Mouse (Mus musculus) bone marrow, adult 2 months (tissue): ENCODE measurements around the gene Mpped2. TPM values are rescaled to one million over a fixed set of nuclear protein-coding genes. Genes with fewer than 3 reads are reported as not detected.

Source experiments
- H3K27ac ChIP-seq: fragments of 200-500 bp; 2 replicates; pipeline ENCODE4 v1.5.1; 2012; ENCODE audit warnings: low read depth, mild to moderate bottlenecking, control low read depth, inconsistent platforms, low read length; ENCODE audit not compliant: control insufficient read depth, poor library complexity, insufficient read depth
- H3K4me1 ChIP-seq: fragments of 200-500 bp; 2 replicates; pipeline ENCODE4 v1.6.1; 2011; ENCODE audit warnings: low read length; ENCODE audit not compliant: control insufficient read depth, insufficient read depth
- H3K4me3 ChIP-seq: fragments of 200-500 bp; replicated peaks from 2 replicates; pipeline ENCODE3; 2011; ENCODE audit warnings: mild to moderate bottlenecking, low read depth, low read length, control low read depth; ENCODE audit not compliant: control insufficient read depth
- CTCF ChIP-seq: fragments of 200-500 bp; IDR thresholded peaks from 2 replicates; pipeline ENCODE4 v1.5.1; 2011; ENCODE audit warnings: low read length, control low read depth; ENCODE audit not compliant: control insufficient read depth, insufficient read depth
- POLR2A ChIP-seq: fragments of 200-500 bp; IDR thresholded peaks from 2 replicates; pipeline ENCODE4 v1.6.1; 2011; ENCODE audit warnings: low read depth, mild to moderate bottlenecking, control low read depth, low read length, borderline replicate concordance; ENCODE audit not compliant: control insufficient read depth
- WGBS: fragments of 180-500 bp; shearing (Covaris S2); methylation state at CpG from one replicate; pipeline ENCODE4 v1.1.7; 2018; 5-methylcytosine and 5-hydroxymethylcytosine counted together
- polyA plus RNA-seq: library from polyadenylated mRNA; stranded (reverse); fragments of >200 nt; gene quantifications from 2 replicates; pipeline ENCODE4 v1.2.4, GENCODE M21; 2011; ENCODE audit warnings: low replicate concordance; ENCODE audit not compliant: missing spikeins, insufficient read depth, insufficient read length

The Mpped2 gene
- polyA plus RNA-seq, 1 experiment, result 0.52 TPM

DNA sequence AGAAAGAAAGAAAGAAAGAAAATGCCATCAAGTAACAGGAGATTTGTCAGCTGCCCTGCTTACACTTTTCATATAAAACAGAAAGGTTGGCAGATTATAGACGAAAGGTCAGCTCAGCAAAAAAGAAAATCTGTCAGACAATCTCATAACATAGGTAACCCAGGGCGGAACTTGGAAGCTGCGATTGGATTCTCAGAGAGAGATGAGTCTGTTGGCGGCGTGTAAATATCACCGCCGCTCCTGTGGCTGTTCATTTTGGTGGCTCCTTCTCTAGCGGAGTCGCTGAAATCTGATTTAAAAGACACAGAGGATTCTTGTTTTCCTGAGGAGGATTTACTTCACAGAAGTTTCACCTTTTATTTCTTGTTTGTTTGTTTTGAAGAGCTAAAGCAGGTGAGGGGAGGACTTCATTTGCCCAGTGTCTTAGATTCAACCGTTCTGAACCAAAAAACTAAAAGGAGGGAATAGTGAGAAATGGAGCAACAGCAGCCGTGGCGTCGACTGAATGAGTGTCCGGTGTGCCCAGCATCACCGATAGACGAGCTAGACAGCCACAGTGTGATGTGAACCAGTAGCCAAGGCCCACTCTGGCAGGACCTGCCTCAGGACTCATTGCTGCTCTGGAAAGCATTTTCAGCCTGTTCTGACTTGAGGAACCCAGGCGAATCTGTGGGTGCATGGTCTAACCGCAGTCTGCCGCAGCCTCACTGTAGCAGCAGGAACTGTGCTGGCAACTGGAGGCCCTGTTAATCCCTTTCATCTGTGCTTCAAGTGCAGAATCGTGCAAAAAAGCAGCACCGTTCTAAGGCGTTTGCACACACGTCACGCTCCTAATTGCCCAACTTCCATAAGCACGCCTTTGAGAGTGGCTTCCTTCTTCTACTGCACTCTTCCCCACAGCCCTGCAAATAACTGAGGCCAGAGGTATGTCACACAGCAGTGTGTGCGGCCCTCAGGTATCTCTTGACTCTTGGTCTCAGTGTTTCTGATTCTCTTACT lies 88.4 kb downstream of the Mpped2 start:
- whole genome bisulfite sequencing, result 87% methylated on average over 26 of the region's 26 CpGs
- Histone ChIP-seq H3K27ac (no peak overlapping the region), H3K4me3 (no peak overlapping the region), H3K4me1 (no peaks in the 10 kb centered on the region)
- no peak for TF ChIP-seq POLR2A
- TF ChIP-seq CTCF, result no peak

DNA sequence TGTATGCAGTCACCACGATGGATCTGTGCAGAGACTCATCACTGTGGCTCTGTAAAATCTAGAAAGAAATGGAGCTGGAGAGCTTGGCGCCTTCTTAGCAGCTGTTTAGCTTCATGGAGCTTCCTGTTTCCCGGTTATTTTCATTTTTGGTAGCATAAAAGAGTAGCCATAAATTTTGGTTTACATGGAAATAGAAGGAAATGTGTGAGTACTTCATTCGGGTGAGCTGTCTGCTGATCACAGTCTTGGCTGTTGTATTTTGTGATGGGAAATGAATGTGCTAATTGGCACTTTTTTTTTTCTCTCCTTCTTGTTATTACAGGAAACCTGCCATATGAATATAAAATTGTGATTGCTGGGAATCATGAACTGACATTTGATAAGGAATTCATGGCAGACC lies 90.2 kb downstream of the Mpped2 start:
- 68% methylated on average over 4 of the region's 4 CpGs for whole genome bisulfite sequencing
- H3K27ac ChIP-seq, result no peak overlapping the region
- TF ChIP-seq POLR2A (no peak), CTCF (no peak)
- H3K4me1 ChIP-seq, result no peaks in the 10 kb centered on the region
- no peak overlapping the region for H3K4me3 ChIP-seq

DNA sequence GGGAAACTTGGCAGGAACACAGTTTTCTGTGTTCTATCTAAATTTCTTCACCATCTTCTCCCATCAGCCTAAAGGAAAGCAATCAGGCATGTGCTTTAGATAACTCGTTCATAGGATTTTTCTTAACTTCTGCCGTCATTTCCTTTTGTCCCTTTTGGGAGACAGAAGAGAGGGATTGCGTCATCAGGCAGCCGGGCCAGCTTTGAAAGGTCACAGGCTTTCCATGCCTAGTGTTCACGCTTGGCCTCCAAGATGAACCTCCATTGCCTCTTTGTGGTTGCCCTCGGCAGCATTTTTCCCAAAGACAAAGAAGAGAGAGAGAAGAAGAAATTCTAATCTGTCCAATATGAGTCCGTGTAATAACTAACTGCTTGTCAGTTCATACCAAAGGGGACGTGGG lies 95.0 kb downstream of the Mpped2 start:
- WGBS, result 77% methylated on average over 8 of the region's 8 CpGs
- Histone ChIP-seq H3K27ac (no peak overlapping the region), H3K4me1 (no peaks in the 10 kb centered on the region), H3K4me3 (no peak overlapping the region)
- TF ChIP-seq CTCF, result no peak
- TF ChIP-seq POLR2A, result no peak

GRCm38 (mm10) chr2:106788573-106788972 lies 95.5 kb downstream of the Mpped2 start:
- WGBS, result 84% methylated on average over 4 of the region's 4 CpGs
- TF ChIP-seq CTCF (no peak), POLR2A (no peak)

DNA sequence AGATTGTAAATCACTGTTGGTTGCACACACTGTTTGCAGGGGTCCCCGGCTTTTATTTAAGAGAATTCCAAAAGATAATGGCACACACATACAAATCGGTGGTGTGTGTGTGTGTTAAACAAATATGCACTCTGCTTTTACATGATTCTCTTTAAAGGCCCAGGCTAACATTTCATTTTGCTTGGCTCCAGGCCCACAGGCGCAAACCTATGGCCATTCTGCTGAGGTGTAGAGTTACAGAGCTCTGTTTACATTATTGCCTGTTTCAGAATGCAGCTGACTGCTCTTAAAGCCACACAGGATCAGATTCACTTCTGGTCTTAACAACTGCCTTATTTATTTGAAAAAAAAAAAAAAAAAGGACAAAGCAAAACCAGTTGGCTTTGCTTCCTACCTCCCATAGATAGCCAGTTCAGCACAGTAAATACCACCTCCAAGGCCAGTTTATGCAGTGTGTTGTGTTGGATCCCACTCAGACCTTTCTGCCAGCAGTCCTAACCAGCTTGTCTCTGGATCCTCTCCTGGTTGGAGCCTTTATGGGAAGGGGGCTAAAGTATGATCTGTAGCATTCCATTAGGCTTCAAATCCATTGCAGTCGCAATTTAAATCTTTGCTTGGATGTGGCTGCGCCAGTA lies 96.7 kb downstream of the Mpped2 start:
- 92% methylated on average over 5 of the region's 5 CpGs for WGBS
- Histone ChIP-seq H3K4me1 (no peaks in the 10 kb centered on the region), H3K4me3 (no peak overlapping the region), H3K27ac (no peak overlapping the region)
- TF ChIP-seq POLR2A (no peak), CTCF (no peak)

More at GRCm38 (mm10) chr2:106788573-106788972, 95.5 kb downstream of the Mpped2 start:
- no peak overlapping the region for H3K4me3 ChIP-seq
- no peak overlapping the region for H3K27ac ChIP-seq
- no peaks in the 10 kb centered on the region for H3K4me1 ChIP-seq

DNA sequence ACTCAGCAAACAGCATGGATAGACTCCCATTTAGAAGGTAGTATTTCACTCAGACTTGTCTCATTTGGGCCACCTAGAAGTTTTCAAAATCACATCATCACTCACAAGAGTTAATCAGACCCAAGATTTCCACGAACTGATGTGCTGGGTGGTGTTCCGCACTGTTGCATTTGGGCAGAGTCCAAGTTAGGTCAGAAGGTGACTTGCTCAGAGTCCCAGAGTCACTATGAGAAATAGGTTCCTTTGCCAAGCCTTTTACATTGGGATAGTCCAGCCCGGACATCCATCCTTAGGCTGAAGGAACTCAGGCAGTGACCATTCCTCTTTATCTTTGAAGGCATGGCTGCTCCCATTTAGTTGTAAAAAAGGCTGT lies 97.2 kb downstream of the Mpped2 start:
- no peak for TF ChIP-seq CTCF
- 78% methylated on average over 3 of the region's 3 CpGs for WGBS
- Histone ChIP-seq H3K4me1 (no peaks in the 10 kb centered on the region), H3K27ac (no peak overlapping the region), H3K4me3 (no peak overlapping the region)

DNA sequence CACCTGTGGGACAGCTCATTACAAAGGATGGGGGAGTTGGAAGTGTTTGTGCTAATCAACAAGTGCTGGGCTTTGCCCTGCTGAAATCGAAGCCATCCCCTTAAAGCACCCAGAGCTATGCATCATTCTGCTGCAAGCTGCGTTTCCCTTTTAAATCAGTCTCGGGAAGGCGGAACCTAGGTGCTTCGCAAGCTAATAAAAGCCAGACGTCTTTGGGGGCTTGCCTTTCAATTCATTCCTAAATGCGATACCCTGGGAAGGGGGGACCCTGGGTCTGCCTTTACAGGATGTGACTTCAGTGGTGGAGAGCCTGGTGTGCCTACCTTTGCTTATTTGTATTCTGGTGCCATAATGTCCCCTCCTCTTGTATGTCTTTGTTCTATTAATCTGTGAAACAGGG lies 103.2 kb downstream of the Mpped2 start:
- no peak for TF ChIP-seq CTCF
- no peak for TF ChIP-seq POLR2A
- WGBS, result 80% methylated on average over 7 of the region's 7 CpGs
- Histone ChIP-seq H3K4me1 (no peaks in the 10 kb centered on the region), H3K27ac (no peak overlapping the region), H3K4me3 (no peak overlapping the region)

DNA sequence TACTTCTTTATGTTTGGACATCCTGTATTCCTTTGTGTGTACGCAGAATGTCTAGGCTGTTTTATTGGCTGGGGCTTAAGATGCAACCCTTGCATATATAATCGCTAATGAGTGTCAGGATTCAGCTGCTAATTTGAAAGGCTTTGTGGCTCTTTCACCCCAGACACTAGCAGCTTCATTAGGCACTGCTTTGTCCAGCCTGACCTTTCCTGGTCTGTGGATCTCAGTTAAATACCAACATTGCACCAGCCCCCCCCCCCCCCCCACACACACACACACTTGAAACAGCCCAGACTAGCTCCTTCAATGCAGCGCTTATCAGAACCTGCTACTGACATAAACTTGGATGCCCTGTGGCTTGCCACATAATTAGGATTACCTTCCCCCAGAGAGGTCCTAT lies 104.8 kb downstream of the Mpped2 start:
- TF ChIP-seq CTCF, result no peak
- no peak for TF ChIP-seq POLR2A
- Histone ChIP-seq H3K4me3 (no peak overlapping the region), H3K4me1 (no peaks in the 10 kb centered on the region), H3K27ac (no peak overlapping the region)
- 83% methylated on average over 3 of the region's 3 CpGs for WGBS

DNA sequence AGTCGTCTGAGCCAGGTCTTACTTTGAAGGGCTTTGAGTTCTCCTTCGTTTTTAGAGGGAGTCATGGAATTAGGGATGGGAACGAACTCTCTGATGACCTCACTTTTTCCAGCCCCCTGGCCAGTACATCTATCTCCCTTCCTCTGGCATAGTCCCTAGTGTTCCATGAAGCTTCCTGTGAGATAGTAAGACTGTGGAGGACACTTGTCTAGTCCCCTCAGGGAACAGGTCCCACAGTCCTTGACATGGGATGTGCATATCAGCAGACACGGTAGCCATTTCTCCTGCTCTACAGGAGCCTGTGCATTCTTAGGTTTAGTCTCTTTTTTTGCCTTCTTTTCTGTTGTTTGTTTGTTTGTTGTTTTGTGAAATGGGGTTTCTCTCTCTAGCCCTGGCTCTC lies 105.8 kb downstream of the Mpped2 start:
- TF ChIP-seq POLR2A (no peak), CTCF (no peak)
- H3K4me1 ChIP-seq, result no peaks in the 10 kb centered on the region
- 78% methylated on average over 4 of the region's 4 CpGs for WGBS
- no peak overlapping the region for H3K27ac ChIP-seq
- no peak overlapping the region for H3K4me3 ChIP-seq
